Mouse (Mus musculus) hindbrain, postnatal 0 days (tissue): ENCODE measurements at regions not wholly inside any gene's neighbourhood (a gene's known extent, or its start where the extent isn't known, plus 50 kb on each side); places are given as distances from the start of the nearest gene placed in this dataset.

Experiments
- ATAC-seq: fragments of 200-750 bp; cut with Nextera tagmentation; 2 replicates; pipeline ENCODE4 v1.8.0; 2017; ENCODE audit warnings: mild to moderate bottlenecking, moderate TSS enrichment, moderate library complexity
- DNase-seq: peaks from one replicate; pipeline ENCODE4 v3.0.0-alpha.2; 2015; ENCODE audit warnings: low spot score
- H3K27ac ChIP-seq: fragments of 300-500 bp; sonication (generic); 2 replicates; pipeline ENCODE4 v1.5.1; 2014; ENCODE audit warnings: mild to moderate bottlenecking
- H3K27me3 ChIP-seq: fragments of 300-500 bp; sonication (generic); 2 replicates; pipeline ENCODE4 v1.6.1; 2014; ENCODE audit warnings: low read length, mixed read lengths; ENCODE audit not compliant: insufficient read depth
- H3K36me3 ChIP-seq: fragments of 300-500 bp; sonication (generic); 2 replicates; pipeline ENCODE4 v1.6.1; 2014; ENCODE audit warnings: low read length, mixed read lengths; ENCODE audit not compliant: insufficient read depth
- H3K4me1 ChIP-seq: fragments of 300-500 bp; sonication (generic); 2 replicates; pipeline ENCODE4 v1.6.1; 2014; ENCODE audit warnings: antibody characterized with exemption, low read length, mixed read lengths; ENCODE audit not compliant: insufficient read depth
- H3K4me2 ChIP-seq: fragments of 300-500 bp; sonication (generic); 2 replicates; pipeline ENCODE4 v1.6.1; 2014; ENCODE audit warnings: low read depth, mild to moderate bottlenecking, low read length, moderate library complexity, mixed read lengths
- H3K4me3 ChIP-seq: fragments of 300-500 bp; sonication (generic); 2 replicates; pipeline ENCODE4 v1.5.1; 2014; ENCODE audit warnings: low read length
- H3K9ac ChIP-seq: fragments of 300-500 bp; sonication (generic); replicated peaks from 2 replicates; pipeline ENCODE4 v1.6.1; 2014; ENCODE audit warnings: mild to moderate bottlenecking, low read length, moderate library complexity, mixed read lengths
- H3K9me3 ChIP-seq: fragments of 300-500 bp; sonication (generic); 2 replicates; pipeline ENCODE4 v1.6.1; 2016; ENCODE audit warnings: low read length, mixed read lengths
- CTCF ChIP-seq: IDR thresholded peaks from 2 replicates; pipeline ENCODE4 v1.5.1; 2016; ENCODE audit warnings: antibody characterized with exemption, control low read depth, low read depth
- WGBS: fragments of 180-500 bp; shearing (Covaris S2); extraction: QIAGEN DNeasy Blood & Tissue Kit; methylation state at CpG from one replicate; pipeline ENCODE4 v1.1.7; 2014; 5-methylcytosine and 5-hydroxymethylcytosine counted together

DNA sequence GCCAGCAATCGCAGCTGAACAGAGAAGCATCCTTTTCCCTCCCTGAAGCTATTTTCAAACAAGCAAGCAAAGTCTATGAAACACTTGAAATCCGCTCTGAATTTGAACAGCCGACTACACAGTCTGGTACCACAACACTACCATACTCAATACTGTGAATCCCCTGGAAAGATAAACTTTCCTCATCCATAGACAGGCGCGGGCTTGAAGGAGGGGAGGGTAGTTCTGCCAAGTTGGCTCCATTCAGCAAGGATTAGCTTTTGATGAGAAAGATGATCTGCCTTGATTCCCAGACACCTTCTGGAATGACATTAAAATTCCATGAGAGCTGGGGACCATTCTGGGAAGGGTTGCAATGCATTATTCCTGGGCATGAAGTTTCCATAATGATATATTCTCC lies 186.4 kb upstream of the A430005L14Rik start:
- H3K36me3 ChIP-seq = no peaks in the 10 kb centered on the region
- no peak overlapping the region for H3K4me2 ChIP-seq
- no peak for DNase-seq
- no peaks in the 10 kb centered on the region for H3K27me3 ChIP-seq
- H3K4me3 ChIP-seq = no peak overlapping the region
- no peak overlapping the region for H3K9ac ChIP-seq
- no peaks in the 10 kb centered on the region for H3K9me3 ChIP-seq
- no peaks in the 10 kb centered on the region; the same call in 1 of the 2 replicates for H3K4me1 ChIP-seq
- no peak overlapping the region for H3K27ac ChIP-seq
- WGBS = 64% methylated on average over 5 of the region's 5 CpGs
- no peak for TF ChIP-seq CTCF
- ATAC-seq = no peak

DNA sequence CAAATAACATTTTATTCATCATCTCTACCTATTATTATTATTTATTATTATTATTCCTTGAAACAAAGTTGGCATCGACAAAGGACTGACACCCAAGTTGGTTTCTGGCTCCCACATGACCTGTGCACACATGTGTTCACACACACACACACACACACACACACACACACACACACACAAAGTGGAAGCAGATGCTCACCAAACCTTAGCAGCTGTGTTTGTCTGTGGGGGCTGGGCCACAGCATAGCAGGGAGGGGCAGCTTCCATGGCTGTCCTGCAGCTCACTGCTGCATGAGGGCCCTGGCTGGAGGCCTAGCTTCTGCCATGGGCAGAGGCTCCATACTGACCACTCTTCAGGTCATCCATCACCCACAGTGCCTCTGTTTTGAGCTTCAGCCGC lies 176.5 kb upstream of the A430005L14Rik start:
- DNase-seq (no peak), ATAC-seq (no peak)
- H3K9ac ChIP-seq = no peak overlapping the region
- H3K4me3 ChIP-seq = no peak overlapping the region
- no peaks in the 10 kb centered on the region for H3K9me3 ChIP-seq
- H3K36me3 ChIP-seq = no peaks in the 10 kb centered on the region
- H3K27ac ChIP-seq = no peak overlapping the region
- no peak for TF ChIP-seq CTCF
- H3K27me3 ChIP-seq = no peaks in the 10 kb centered on the region
- WGBS = 82% methylated on average over 2 of the region's 2 CpGs
- H3K4me2 ChIP-seq = no peak overlapping the region
- H3K4me1 ChIP-seq = no peaks in the 10 kb centered on the region

DNA sequence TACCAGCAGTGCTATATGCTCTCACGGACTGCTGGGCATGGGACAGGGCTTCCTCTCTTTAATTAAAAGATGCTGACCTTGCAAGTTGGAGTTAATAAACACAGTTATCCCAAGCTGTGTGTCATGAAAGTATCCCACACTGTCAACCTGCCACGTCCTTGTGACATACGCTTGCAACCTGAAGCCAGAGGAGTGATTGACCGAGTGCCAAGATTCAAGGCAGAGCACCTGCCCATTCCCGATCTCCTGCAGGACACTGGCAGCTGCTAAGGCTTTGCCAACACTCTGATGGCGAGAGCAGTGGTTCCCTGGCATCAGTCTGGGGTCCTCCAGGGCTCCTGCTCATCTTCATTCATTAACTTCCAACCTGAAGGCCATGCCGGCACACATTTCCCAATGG lies 175.8 kb upstream of the A430005L14Rik start:
- Histone ChIP-seq H3K36me3 (no peaks in the 10 kb centered on the region), H3K9ac (no peak overlapping the region), H3K27ac (no peak overlapping the region), H3K9me3 (no peaks in the 10 kb centered on the region), H3K4me3 (no peak overlapping the region), H3K4me1 (no peaks in the 10 kb centered on the region), H3K4me2 (no peak overlapping the region), H3K27me3 (no peaks in the 10 kb centered on the region)
- no peak for TF ChIP-seq CTCF
- 51% methylated on average over 7 of the region's 7 CpGs for WGBS
- DNase-seq (peak; percentile 46), ATAC-seq (no peak)

DNA sequence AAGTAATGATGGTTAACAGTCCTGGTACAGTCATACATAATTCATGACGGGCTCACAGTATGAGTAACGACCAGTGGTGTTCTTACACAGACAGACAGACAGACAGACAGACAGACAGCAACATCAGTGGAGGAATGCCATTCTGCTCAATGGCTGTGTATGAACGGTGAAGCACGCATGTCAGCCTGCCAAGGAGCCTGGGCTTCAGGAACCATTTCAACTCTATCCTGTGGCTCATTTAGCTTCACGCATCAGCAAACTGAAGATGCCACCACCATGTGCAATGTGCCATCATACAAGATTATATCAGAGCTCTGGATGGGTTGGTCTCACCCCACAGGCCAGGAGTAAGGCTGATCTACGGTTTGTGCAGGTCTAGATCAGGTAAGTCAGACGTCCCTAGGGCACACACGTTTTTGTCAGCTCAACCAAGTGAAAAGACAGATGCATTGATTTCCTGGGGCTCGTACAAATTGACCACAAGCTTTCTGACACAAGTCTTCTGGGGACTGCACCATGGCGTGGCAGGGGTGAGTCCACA lies 175.0 kb upstream of the A430005L14Rik start:
- Histone ChIP-seq H3K4me3 (no peak overlapping the region), H3K27ac (no peak overlapping the region), H3K9me3 (no peaks in the 10 kb centered on the region), H3K4me2 (no peak overlapping the region), H3K9ac (no peak overlapping the region), H3K36me3 (no peaks in the 10 kb centered on the region), H3K27me3 (no peaks in the 10 kb centered on the region), H3K4me1 (no peaks in the 10 kb centered on the region)
- DNase-seq (no peak), ATAC-seq (no peak)
- 73% methylated on average over 10 of the region's 10 CpGs for WGBS
- TF ChIP-seq CTCF = no peak

DNA sequence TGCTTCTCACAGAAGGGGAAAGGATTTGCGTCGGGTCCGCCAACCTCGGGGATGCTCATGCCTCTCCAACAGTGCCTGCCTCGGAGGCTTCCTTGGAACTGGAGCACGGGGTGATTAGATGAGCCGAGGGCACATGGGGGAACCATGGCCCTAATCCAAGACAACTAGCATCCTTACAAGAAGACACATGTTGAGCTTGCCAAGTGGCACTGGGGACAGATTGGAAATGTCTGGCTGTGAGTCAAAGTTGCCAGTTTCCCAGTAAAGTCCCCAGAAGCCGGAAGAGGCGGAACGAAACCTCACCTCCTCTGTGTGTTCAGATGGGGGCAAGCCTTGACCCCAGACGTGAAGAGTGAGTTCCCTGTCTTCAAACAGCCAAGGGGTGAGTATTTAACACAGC lies 172.6 kb upstream of the A430005L14Rik start:
- DNase-seq (peak; percentile 59), ATAC-seq (no peak)
- Histone ChIP-seq H3K4me2 (no peak overlapping the region), H3K9me3 (no peaks in the 10 kb centered on the region), H3K4me3 (no peak overlapping the region), H3K27ac (no peak overlapping the region), H3K36me3 (no peaks in the 10 kb centered on the region), H3K27me3 (no peaks in the 10 kb centered on the region), H3K9ac (no peak overlapping the region), H3K4me1 (no peaks in the 10 kb centered on the region)
- TF ChIP-seq CTCF = no peak
- 45% methylated on average over 11 of the region's 11 CpGs for WGBS

DNA sequence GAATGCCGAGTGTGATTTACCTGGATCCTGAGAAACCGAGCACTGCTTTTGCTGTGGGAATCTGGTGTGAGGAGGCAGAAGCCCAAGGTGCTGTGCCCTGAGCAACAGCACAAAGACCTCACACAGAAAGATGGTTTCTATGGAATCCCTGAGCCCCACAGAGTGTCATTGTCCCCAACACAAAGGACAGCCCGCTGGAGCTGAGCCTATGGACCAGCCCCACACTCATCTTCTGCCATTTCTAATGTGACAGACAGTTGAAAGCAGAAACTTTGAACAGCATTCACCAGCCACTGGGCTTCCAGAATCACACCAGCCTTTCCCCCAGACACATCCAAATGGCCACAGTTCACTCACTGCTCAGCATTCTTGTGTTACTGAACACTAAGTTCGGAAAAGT lies 171.5 kb upstream of the A430005L14Rik start:
- H3K36me3 ChIP-seq = no peaks in the 10 kb centered on the region
- ATAC-seq (no peak), DNase-seq (no peak)
- H3K9me3 ChIP-seq = no peaks in the 10 kb centered on the region
- H3K9ac ChIP-seq = no peak overlapping the region
- WGBS = 39% methylated on average over 4 of the region's 4 CpGs
- TF ChIP-seq CTCF = no peak
- no peak overlapping the region for H3K4me3 ChIP-seq
- H3K27ac ChIP-seq = no peak overlapping the region
- H3K4me2 ChIP-seq = no peak overlapping the region
- no peaks in the 10 kb centered on the region for H3K27me3 ChIP-seq
- no peaks in the 10 kb centered on the region for H3K4me1 ChIP-seq

DNA sequence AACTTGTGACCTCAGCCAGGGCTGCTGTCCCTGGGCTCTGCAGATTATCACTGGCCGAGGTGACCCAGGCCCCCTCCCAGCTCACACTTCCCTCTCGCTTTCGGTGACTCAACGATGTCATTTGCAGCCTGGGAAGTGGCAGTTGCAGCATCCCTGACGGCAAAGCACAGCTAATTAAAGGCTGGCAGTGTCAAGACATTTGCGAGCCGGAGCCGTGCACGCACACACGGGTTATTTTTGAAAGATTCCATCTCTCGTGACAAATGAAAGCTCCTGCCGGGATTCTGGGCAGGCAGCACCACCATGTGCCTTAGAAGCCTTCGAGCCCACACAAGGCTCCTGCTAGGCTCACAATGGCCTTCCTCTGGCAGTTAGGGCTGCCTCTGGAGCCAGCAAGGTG lies 164.7 kb upstream of the A430005L14Rik start:
- Histone ChIP-seq H3K27me3 (no peaks in the 10 kb centered on the region; the same call in 1 of the 2 replicates), H3K27ac (no peak overlapping the region), H3K9ac (no peak overlapping the region), H3K4me3 (no peak overlapping the region), H3K4me1 (peaks cover 7% of the 10 kb centered on the region; the same call in 1 of the 2 replicates), H3K4me2 (no peak overlapping the region), H3K9me3 (no peaks in the 10 kb centered on the region), H3K36me3 (no peaks in the 10 kb centered on the region)
- ATAC-seq (no peak), DNase-seq (peak; percentile 40)
- TF ChIP-seq CTCF = no peak
- WGBS = 23% methylated on average over 13 of the region's 13 CpGs
